Mouse (Mus musculus) E14TG2a.4 (cell line): ENCODE data around the gene Ruvbl2.

Experiments used
- CTCF ChIP-seq: conservative IDR thresholded peaks from 2 replicates; pipeline ENCODE4 v1.5.1; 2014; ENCODE audit warnings: low read length
- NANOG ChIP-seq: IDR thresholded peaks from 2 replicates; pipeline ENCODE4 v1.6.1; 2014; ENCODE audit warnings: borderline replicate concordance, low read length, mixed read lengths
- POU5F1 ChIP-seq: IDR thresholded peaks from 2 replicates; pipeline ENCODE4 v1.6.1; 2014; ENCODE audit warnings: low read length, borderline replicate concordance

- TF ChIP-seq CTCF, result peak; percentile 96
- TF ChIP-seq POU5F1, result no peak
- no peak for TF ChIP-seq NANOG
Measured at GRCm38 (mm10) chr7:45434203-45435015, 3.5 kb downstream of the Ruvbl2 start, which contains the start of gene Gys1.
